Mouse (Mus musculus): ENCODE measurements around the gene Plcd3.

GRCm38 (mm10) chr11:103142441-103143182, 41.2 kb upstream of the Plcd3 start:
- TF ChIP-seq POLR2A (IDR thresholded peaks at IDR 0.05; ENCODE audit: borderline replicate concordance, control insufficient read depth, low read depth, low read length) (no peak), CTCF (IDR thresholded peaks at IDR 0.05; ENCODE audit: control insufficient read depth, insufficient read depth, low read length) (no peak)

Data from bone marrow, adult 2 months (tissue).